Mouse (Mus musculus) urinary bladder, postnatal 14 days (tissue): ENCODE measurements around the gene Spata2.

Source experiments
- DNase-seq: peaks from one replicate; pipeline ENCODE4 v3.0.0; 2021; ENCODE audit warnings: low spot score

Gene Spata2

DNA sequence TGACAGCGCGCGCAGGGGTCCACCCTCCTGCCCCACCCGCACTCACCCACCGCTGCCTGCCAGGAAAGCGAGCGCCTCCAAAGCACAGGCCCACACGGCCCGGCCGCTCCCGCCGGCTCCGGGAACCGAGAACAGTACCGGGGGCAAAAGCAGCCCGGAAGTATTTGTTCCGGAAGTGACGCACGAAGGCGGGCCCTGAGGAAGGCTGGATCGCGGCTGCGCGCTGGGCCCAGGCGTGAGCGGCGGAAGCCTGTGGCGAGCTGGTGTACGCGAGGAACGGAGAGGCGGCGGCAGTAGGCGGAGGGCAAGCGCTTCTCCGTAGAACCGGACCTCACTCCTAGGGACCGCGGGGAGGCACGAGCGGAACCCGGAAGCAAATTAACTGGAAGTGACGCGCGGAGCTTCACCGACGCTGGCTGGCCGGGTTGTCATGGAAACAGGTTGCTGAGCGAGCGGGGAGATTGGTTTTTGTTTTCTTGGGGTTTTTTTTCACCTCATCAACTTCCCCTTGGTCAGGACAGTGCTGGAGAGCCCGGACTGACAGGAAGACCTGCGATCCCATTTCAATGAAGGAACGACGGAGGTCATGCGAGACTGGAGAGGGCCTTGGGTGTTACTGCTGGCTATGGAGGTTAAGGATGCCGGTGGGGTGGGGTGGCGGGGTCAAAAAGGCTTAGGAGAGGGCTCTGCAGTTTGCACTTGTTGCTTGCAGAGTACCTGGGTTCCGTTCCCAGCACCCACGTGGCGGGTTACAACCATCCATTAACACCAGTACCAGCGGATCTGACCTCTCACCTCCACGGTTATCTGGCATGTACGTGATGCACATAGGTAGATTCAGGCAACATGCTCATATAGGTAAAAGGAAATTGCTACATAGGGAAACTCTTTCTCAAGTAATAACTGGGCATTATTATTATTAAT lies at the start of gene Spata2:
Gene Spata2, minus strand, starts transcription at position 175 of the 924 bp plus-strand sequence.
- peak; percentile 92 for DNase-seq

- DNase-seq: no peak
Observed at GRCm38 (mm10) chr2:167542361-167542760, 49.7 kb upstream of the Spata2 start.

DNA sequence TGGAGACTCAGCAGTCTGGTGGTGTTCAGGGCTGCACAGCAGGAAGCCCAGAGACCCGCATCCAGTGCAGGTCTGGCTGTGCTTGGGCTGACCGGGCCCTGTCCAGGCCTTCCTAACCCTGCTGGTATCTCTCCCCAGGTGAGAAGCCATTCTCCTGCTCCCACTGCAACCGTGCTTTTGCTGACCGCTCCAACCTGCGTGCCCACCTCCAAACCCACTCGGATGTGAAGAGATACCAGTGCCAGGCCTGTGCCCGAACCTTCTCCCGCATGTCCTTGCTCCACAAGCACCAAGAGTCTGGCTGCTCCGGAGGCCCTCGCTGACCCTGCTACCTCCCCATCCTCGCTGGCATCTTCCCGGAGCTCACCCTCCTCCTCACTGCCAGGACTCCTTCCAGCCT lies 49.1 kb upstream of the Spata2 start:
- no peak for DNase-seq

- DNase-seq: no peak
Observed at GRCm38 (mm10) chr2:167541324-167541723, 48.6 kb upstream of the Spata2 start.

DNA sequence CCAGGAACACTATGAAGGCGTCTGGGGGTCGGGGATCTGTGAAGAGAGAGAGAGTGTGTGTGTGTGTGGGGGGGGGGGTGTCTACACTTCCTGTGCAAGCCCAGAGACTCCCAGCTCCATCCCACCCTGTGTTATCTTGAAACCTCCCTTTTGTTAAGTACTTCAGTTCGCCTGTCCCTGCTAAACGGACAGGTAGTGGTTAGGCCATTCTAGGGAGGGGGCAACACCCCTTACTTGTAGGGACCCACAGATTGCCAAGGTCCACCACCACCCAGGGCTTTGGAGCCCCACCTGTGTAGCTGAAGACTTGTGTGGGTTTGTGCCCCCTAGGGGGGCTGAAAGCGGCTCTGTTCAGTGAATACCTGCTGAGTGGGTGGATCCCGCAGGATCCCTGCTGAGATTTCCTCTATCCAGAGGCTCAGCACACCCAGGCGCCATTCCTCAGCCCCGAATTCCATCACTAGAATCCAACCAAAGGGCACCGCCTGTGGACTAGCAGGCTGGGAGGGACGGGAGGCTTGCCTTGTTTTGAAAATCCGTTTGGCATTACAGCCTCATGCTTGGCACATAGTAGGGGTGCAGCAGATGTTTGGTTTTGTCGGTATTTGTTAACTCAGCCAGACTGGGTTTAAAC lies 47.9 kb upstream of the Spata2 start:
- no peak for DNase-seq

GRCm38 (mm10) chr2:167539536-167540476 lies 47.1 kb upstream of the Spata2 start:
- DNase-seq: no peak

DNA sequence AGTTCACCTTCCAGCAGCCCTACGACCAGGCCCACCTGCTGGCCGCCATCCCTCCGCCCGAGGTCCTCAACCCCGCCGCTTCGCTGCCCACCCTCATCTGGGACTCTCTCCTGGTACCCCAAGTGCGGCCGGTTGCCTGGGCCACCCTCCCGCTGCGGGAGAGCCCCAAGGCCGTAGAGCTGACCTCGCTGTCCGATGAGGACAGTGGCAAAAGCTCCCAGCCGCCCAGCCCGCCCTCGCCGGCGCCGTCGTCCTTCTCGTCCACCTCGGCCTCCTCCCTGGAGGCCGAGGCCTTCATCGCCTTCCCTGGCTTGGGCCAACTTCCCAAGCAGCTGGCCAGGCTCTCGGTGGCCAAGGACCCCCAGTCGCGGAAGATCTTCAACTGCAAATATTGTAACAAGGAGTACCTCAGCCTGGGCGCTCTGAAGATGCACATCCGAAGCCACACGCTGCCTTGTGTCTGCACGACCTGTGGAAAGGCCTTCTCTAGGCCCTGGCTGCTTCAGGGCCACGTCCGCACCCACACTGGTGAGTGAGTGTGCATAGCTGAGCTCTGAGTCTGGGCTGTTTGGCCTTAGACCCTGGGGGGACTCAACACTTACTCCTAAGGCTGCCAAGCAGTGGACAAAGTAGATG lies 46.1 kb upstream of the Spata2 start:
- no peak for DNase-seq

GRCm38 (mm10) chr2:167537476-167538297 lies 45.0 kb upstream of the Spata2 start, which contains the start of gene Snai1:
Gene Snai1 (plus strand): TSS chr2:167538195.
- DNase-seq: peak; percentile 96

- no peak for DNase-seq
Observed at GRCm38 (mm10) chr2:167536320-167536945, 43.7 kb upstream of the Spata2 start.

DNA sequence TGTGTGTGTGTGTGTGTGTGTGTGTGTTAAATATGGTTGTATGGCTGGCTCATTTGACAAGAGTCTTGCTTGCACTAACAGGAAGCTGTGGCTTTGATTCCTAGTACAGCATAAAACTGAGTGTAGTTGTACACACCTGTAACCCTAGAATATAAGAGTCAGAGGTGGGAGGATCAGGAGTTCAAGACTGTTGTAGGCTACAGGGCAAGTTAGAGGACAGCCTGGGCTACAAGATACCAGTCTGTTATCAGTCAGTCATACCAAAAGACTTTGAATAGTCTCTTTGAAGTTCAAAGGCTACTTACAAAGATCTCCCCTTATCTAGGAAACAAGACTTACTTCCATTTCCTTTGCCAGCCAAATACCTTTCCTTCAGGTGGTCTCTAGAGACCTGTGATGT lies 41.2 kb upstream of the Spata2 start:
- DNase-seq: no peak

- DNase-seq: peak; percentile 32
Observed at GRCm38 (mm10) chr2:167532131-167532530, 39.4 kb upstream of the Spata2 start.

DNA sequence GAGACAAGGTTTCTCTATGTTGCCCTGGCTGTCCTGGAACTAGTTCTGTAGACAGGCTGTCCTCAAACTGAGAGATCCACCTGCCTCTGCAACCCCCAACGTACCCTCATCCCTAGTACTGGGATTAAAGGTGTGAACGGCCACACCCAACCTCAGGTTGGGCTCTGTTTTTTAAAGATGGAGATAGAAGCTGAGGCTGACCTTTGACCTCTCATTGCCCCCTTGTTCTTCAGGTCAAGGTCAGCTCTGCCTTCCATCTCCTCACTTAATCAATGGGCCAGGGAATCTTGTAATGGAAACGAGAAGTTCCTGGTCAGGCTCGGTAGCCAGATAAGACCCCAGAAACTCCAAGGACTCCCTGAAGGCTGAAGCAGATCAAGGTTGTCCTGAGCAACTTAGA lies 37.8 kb upstream of the Spata2 start:
- no peak for DNase-seq

DNA sequence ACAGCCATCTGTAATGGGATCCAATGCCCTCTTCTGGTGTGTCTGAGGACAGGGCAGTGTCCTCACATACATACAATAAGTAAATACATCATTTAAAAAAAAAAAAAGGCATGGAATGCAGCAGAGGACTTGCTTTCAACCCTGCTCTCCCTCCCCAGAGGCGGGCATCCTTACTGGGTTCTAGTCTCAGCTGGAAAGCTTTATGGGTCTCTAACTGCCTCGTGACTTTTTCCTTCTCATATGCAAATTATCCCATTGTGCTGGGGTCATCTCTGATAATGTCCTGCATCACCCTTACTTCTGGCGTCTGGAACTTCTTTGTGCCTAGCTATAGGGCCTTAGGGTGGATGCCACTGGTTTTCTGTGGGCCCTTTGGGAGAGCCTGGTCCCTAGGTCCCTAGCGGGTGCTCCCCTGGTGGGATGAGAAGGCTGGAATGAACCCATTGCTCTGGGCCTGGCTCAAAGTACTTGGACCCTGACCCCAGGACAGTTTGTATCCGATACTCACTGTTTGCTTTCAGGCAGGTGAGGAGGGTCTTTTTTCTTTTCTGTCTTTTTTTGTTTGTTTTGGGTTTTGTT lies 37.3 kb upstream of the Spata2 start:
- DNase-seq: no peak

DNA sequence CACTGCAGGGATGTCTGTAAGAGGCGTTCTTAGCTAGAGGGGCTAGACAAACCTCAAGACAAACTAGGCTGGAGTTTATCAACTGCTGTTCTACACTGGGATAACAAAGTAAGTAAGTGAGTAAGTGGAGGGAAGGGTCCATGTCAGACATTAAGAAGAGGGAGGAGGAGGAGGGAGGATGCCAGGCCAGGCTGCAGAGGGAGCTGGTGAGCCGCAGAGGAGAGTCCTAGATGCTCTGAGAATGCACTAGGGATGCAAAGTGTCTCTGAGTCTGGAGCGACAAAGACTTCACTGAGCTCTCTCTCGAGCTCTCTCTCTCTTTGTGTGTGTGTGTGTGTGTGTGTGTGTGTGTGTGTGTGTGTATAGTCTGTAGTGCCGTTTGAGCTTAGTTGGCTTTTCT lies 35.6 kb upstream of the Spata2 start:
- DNase-seq: no peak

DNA sequence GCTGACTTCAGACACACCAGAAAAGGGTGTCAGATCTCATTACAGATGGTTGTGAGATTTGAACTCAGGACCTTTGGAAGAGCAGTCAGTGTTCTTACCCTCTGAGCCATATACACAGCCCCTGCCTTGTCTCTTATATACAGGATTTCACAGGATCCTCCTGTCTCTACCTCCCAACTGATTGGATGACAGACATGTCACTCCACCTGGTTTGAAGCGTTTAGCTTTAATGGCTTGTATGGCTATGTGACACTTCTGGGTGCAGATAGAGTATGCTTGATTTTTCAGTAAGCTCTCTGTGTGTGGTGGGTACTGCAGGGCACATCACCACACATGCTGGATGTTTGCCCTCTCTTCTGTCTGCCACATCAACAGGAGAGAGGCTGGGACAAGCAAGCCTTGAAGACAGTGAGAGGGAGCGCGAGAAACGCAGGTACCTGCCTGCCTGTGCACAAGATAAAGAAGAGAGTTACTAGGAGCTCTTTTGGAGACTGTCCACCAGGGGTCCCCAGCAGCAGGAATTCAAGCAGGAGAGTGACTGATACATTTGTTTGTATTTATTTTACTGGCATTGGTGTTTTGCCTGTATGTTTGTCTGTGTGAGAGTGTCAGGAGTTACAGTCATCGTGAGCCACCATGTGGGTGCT lies 27.0 kb upstream of the Spata2 start:
- no peak for DNase-seq

- DNase-seq: no peak
Observed at GRCm38 (mm10) chr2:167515688-167516087, 23.0 kb upstream of the Spata2 start.

DNA sequence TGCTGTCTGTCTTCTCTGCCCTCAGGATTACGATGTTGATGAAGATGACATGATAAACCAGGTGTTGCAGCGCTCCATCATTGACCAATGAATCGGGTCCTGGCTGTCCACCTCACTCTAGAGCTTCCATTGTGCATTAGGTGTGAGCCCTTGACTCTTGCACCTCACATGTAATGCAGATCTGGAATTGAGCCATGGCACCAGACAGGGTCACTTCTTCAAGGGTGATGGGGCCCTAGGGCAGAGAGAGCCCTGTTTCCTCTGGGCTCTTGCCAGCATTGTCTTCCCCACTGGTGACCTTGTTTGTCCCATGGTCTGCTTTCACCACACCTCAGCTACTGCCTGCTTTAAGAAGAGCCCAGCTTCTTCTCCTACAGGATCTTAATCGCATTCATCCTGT lies 22.0 kb upstream of the Spata2 start:
- DNase-seq: no peak

- DNase-seq: no peak
Observed at GRCm38 (mm10) chr2:167512970-167513369, 20.3 kb upstream of the Spata2 start.

DNA sequence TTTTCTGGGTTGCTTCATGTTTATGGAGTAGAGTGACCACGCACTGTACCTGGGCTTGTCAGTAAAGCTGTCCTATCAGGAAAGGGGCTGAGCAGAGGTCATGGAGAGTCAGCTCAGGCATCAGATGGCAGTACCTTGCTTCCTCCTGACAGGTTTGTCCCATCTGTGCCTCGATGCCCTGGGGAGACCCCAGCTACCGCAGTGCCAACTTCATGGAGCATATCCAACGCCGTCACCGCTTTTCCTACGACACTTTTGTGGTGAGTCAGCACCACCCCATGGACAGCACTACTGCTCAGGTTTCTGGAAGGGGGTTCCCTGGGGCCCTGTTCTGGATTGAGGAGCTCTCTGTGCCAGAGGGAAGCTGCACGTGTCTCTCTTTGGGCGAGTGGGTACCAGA lies 19.7 kb upstream of the Spata2 start:
- DNase-seq: no peak
